Mouse (Mus musculus) megakaryocyte-erythroid progenitor cell, adult 5-6 weeks (primary cell): Measurements from ENCODE around the gene S100a13. TPM values are rescaled to one million over a fixed set of nuclear protein-coding genes. Genes with fewer than 3 reads are reported as not detected.

Experiments used
- ATAC-seq: replicated peaks from 2 replicates; pipeline ENCODE4 v1.8.0; 2016; ENCODE audit warnings: mild to moderate bottlenecking, inconsistent platforms; ENCODE audit not compliant: severe bottlenecking, poor library complexity, low FRiP score, low TSS enrichment
- total RNA-seq, 2 experiments: library from RNA; stranded (forward) in 1 of 2; stranded (reverse) in 1 of 2; fragments of 200-1000, 215-1000 nt in 1 of 2; fragments of >200 nt in 1 of 2; fragmentation: Nextera tagmentation in 1 of 2; gene quantifications; 2 replicates each; pipeline ENCODE4 v1.2.3; 2014 to 2017

S100a13 gene
- total RNA-seq, 2 experiments from 2014 or later, result 14.8 to 36.2 TPM

GRCm38 (mm10) chr3:90537905-90538296 lies 23.7 kb downstream of the S100a13 start:
- no peak for ATAC-seq

GRCm38 (mm10) chr3:90540904-90541303 lies 26.7 kb downstream of the S100a13 start:
- no peak for ATAC-seq

GRCm38 (mm10) chr3:90549676-90550420 lies 35.6 kb downstream of the S100a13 start:
- ATAC-seq, result no peak

- ATAC-seq, result no peak
Observed at GRCm38 (mm10) chr3:90550421-90550790, 36.2 kb downstream of the S100a13 start.

- no peak for ATAC-seq
Observed at GRCm38 (mm10) chr3:90552231-90552630, 38.0 kb downstream of the S100a13 start.

- no peak for ATAC-seq
Observed at GRCm38 (mm10) chr3:90555954-90556353, 41.7 kb downstream of the S100a13 start.

GRCm38 (mm10) chr3:90560008-90560628 lies 45.9 kb downstream of the S100a13 start, which contains the start of gene S100a3:
Gene S100a3 (plus strand): TSS chr3:90560578.
- no peak for ATAC-seq

Other genes with a start within 250 kb of the S100a13 start
- gene Dennd4b, start 249.2 kb upstream of the S100a13 start, total RNA-seq (2014; fragmentation: Nextera tagmentation), result 32.4 and 33.3 TPM in 2 replicates
- 7.0 and 21.5 TPM in 2 replicates for gene Dennd4b, start 249.2 kb upstream of the S100a13 start, total RNA-seq (2017)
- 65.5 and 68.0 TPM in 2 replicates for gene Gatad2b, start 221.3 kb upstream of the S100a13 start, total RNA-seq (2014; fragmentation: Nextera tagmentation)
- 23.8 and 28.5 TPM in 2 replicates for gene Gatad2b, start 221.3 kb upstream of the S100a13 start, total RNA-seq (2017)
- gene Slc27a3, start 124.5 kb upstream of the S100a13 start, total RNA-seq (2014; fragmentation: Nextera tagmentation), result 1.7 and 7.3 TPM in 2 replicates
- 0.28 and 0.72 TPM in 2 replicates for gene Slc27a3, start 124.5 kb upstream of the S100a13 start, total RNA-seq (2017)
- gene Ints3, start 80.8 kb upstream of the S100a13 start, total RNA-seq (2014; fragmentation: Nextera tagmentation), result 39.0 and 39.3 TPM in 2 replicates
- 16.4 and 23.2 TPM in 2 replicates for gene Ints3, start 80.8 kb upstream of the S100a13 start, total RNA-seq (2017)
- gene Npr1, start 48.6 kb upstream of the S100a13 start, total RNA-seq (2014; fragmentation: Nextera tagmentation), result 0.22 TPM in 1 of 2 replicates, not detected in the other
- gene Npr1, start 48.6 kb upstream of the S100a13 start, total RNA-seq (2017), result not detected in 2 replicates
- 113 and 117 TPM in 2 replicates for gene Ilf2, start 38.3 kb upstream of the S100a13 start, total RNA-seq (2014; fragmentation: Nextera tagmentation)
- gene Ilf2, start 38.3 kb upstream of the S100a13 start, total RNA-seq (2017), result 236 and 240 TPM in 2 replicates
- 37.0 and 38.1 TPM in 2 replicates for gene Snapin, start 23.4 kb upstream of the S100a13 start, total RNA-seq (2014; fragmentation: Nextera tagmentation)
- gene Snapin, start 23.4 kb upstream of the S100a13 start, total RNA-seq (2017), result 19.5 and 48.6 TPM in 2 replicates
- 122 and 154 TPM in 2 replicates for gene Chtop, start 4.9 kb upstream of the S100a13 start, total RNA-seq (2014; fragmentation: Nextera tagmentation)
- 118 and 119 TPM in 2 replicates for gene Chtop, start 4.9 kb upstream of the S100a13 start, total RNA-seq (2017)
- 27.2 and 33.2 TPM in 2 replicates for gene S100a1, start within 50 bp of the S100a13 start, total RNA-seq (2014; fragmentation: Nextera tagmentation)
- gene S100a1, start within 50 bp of the S100a13 start, total RNA-seq (2017), result 55.0 and 57.4 TPM in 2 replicates
- not detected in 2 replicates for gene S100a14, start 12.4 kb downstream of the S100a13 start, total RNA-seq (2014; fragmentation: Nextera tagmentation)
- 4.1 TPM in 1 of 2 replicates, not detected in the other for gene S100a14, start 12.4 kb downstream of the S100a13 start, total RNA-seq (2017)
- gene S100a16, start 22.8 kb downstream of the S100a13 start, total RNA-seq (2014; fragmentation: Nextera tagmentation), result not detected in 2 replicates
- gene S100a16, start 22.8 kb downstream of the S100a13 start, total RNA-seq (2017), result not detected in 2 replicates
- gene S100a3, start 46.1 kb downstream of the S100a13 start, total RNA-seq (2014; fragmentation: Nextera tagmentation), result not detected in 2 replicates
- gene S100a3, start 46.1 kb downstream of the S100a13 start, total RNA-seq (2017), result not detected in 2 replicates
- gene S100a2, start 75.8 kb downstream of the S100a13 start, total RNA-seq (2014; fragmentation: Nextera tagmentation), result not detected in 2 replicates
- gene S100a2, start 75.8 kb downstream of the S100a13 start, total RNA-seq (2017), result not detected in 2 replicates
- not detected in 2 replicates for gene Gm42674, start 87.5 kb downstream of the S100a13 start, total RNA-seq (2014; fragmentation: Nextera tagmentation)
- gene Gm42674, start 87.5 kb downstream of the S100a13 start, total RNA-seq (2017), result not detected in 2 replicates
- gene S100a4, start 89.3 kb downstream of the S100a13 start, total RNA-seq (2014; fragmentation: Nextera tagmentation), result 3.8 TPM in 1 of 2 replicates, not detected in the other
- gene S100a4, start 89.3 kb downstream of the S100a13 start, total RNA-seq (2017), result 6.7 and 23.6 TPM in 2 replicates
- gene S100a5, start 94.1 kb downstream of the S100a13 start, total RNA-seq (2014; fragmentation: Nextera tagmentation), result not detected in 2 replicates
- not detected in 2 replicates for gene S100a5, start 94.1 kb downstream of the S100a13 start, total RNA-seq (2017)
- gene S100a6, start 98.4 kb downstream of the S100a13 start, total RNA-seq (2014; fragmentation: Nextera tagmentation), result 2.0 and 21.9 TPM in 2 replicates
- 0.94 TPM in 1 of 2 replicates, not detected in the other for gene S100a6, start 98.4 kb downstream of the S100a13 start, total RNA-seq (2017)
- gene S100a7a, start 139.6 kb downstream of the S100a13 start, total RNA-seq (2014; fragmentation: Nextera tagmentation), result not detected in 2 replicates
- not detected in 2 replicates for gene S100a7a, start 139.6 kb downstream of the S100a13 start, total RNA-seq (2017)
- 8.8 and 1,388 TPM in 2 replicates for gene S100a8, start 154.5 kb downstream of the S100a13 start, total RNA-seq (2014; fragmentation: Nextera tagmentation)
- 75.2 and 207 TPM in 2 replicates for gene S100a8, start 154.5 kb downstream of the S100a13 start, total RNA-seq (2017)
- 1.1 and 1,636 TPM in 2 replicates for gene S100a9, start 181.3 kb downstream of the S100a13 start, total RNA-seq (2014; fragmentation: Nextera tagmentation)
- gene S100a9, start 181.3 kb downstream of the S100a13 start, total RNA-seq (2017), result 59.5 and 143 TPM in 2 replicates
- gene Pglyrp4, start 212.5 kb downstream of the S100a13 start, total RNA-seq (2014; fragmentation: Nextera tagmentation), result not detected in 2 replicates
- gene Pglyrp4, start 212.5 kb downstream of the S100a13 start, total RNA-seq (2017), result not detected in 2 replicates